Mouse (Mus musculus) lung, adult 2 months (tissue): Measurements from ENCODE around the gene Hist1h3i.

Experiments
- CTCF ChIP-seq: fragments of 200-500 bp; IDR thresholded peaks from 2 replicates; pipeline ENCODE4 v1.5.1; 2011; ENCODE audit warnings: mild to moderate bottlenecking, low read length, control low read depth; ENCODE audit not compliant: insufficient read depth
- POLR2A ChIP-seq: fragments of 200-500 bp; IDR thresholded peaks from 2 replicates; pipeline ENCODE4 v1.6.1; 2011; ENCODE audit warnings: low read depth, mild to moderate bottlenecking, control low read depth, low read length, borderline replicate concordance; ENCODE audit errors: extremely low read depth

- TF ChIP-seq CTCF: no peak
- TF ChIP-seq POLR2A: no peak
Measured at GRCm38 (mm10) chr13:21779767-21780731, 3.1 kb downstream of the Hist1h3i start, which contains the start of gene Hist1h1b.
